Mouse (Mus musculus) hindbrain, embryonic 13.5 days (tissue): ENCODE measurements around the gene Rab3gap2. TPM values are rescaled to one million over a fixed set of nuclear protein-coding genes. Genes with fewer than 3 reads are reported as not detected.

Experiments
- ATAC-seq: fragments of 200-750 bp; cut with Nextera tagmentation; 2 replicates; pipeline ENCODE4 v1.8.0; 2017; ENCODE audit warnings: moderate TSS enrichment; ENCODE audit not compliant: low FRiP score
- H3K27ac ChIP-seq: fragments of 300-500 bp; sonication (generic); 2 replicates; pipeline ENCODE4 v1.5.1; 2015; ENCODE audit warnings: inconsistent platforms, mild to moderate bottlenecking, moderate library complexity
- H3K27me3 ChIP-seq: fragments of 300-500 bp; sonication (generic); 2 replicates; pipeline ENCODE4 v1.6.1; 2015; ENCODE audit warnings: mild to moderate bottlenecking, inconsistent platforms
- H3K36me3 ChIP-seq: fragments of 300-500 bp; sonication (generic); 2 replicates; pipeline ENCODE4 v1.6.1; 2015; ENCODE audit warnings: mild to moderate bottlenecking, inconsistent platforms
- H3K4me1 ChIP-seq: fragments of 300-500 bp; sonication (generic); replicated peaks from 2 replicates; pipeline ENCODE4 v1.6.1; 2015; ENCODE audit warnings: inconsistent platforms
- H3K4me2 ChIP-seq: fragments of 300-500 bp; sonication (generic); 2 replicates; pipeline ENCODE4 v1.6.1; 2015; ENCODE audit warnings: inconsistent platforms, mild to moderate bottlenecking, moderate library complexity
- H3K4me3 ChIP-seq: fragments of 300-500 bp; sonication (generic); 2 replicates; pipeline ENCODE4 v1.5.1; 2015; ENCODE audit warnings: mild to moderate bottlenecking, inconsistent platforms
- H3K9ac ChIP-seq: fragments of 300-500 bp; sonication (generic); 2 replicates; pipeline ENCODE4 v1.6.1; 2015; ENCODE audit warnings: mild to moderate bottlenecking, inconsistent platforms
- H3K9me3 ChIP-seq: fragments of 300-500 bp; sonication (generic); 2 replicates; pipeline ENCODE4 v1.6.1; 2016; ENCODE audit warnings: inconsistent platforms
- WGBS: fragments of 180-500 bp; shearing (Covaris S2); methylation state at CpG from one replicate; pipeline ENCODE4 v1.1.7; 2015; 5-methylcytosine and 5-hydroxymethylcytosine counted together
- polyA plus RNA-seq: library from polyadenylated mRNA; unstranded; fragments of >200 nt; fragmentation: Nextera tagmentation; extraction: Ambion mirVana; gene quantifications from 2 replicates; pipeline ENCODE4 v1.2.1, GENCODE M21; 2015

The Rab3gap2 gene
- polyA plus RNA-seq, 1 experiment from 2014 or later = 25.4 TPM

DNA sequence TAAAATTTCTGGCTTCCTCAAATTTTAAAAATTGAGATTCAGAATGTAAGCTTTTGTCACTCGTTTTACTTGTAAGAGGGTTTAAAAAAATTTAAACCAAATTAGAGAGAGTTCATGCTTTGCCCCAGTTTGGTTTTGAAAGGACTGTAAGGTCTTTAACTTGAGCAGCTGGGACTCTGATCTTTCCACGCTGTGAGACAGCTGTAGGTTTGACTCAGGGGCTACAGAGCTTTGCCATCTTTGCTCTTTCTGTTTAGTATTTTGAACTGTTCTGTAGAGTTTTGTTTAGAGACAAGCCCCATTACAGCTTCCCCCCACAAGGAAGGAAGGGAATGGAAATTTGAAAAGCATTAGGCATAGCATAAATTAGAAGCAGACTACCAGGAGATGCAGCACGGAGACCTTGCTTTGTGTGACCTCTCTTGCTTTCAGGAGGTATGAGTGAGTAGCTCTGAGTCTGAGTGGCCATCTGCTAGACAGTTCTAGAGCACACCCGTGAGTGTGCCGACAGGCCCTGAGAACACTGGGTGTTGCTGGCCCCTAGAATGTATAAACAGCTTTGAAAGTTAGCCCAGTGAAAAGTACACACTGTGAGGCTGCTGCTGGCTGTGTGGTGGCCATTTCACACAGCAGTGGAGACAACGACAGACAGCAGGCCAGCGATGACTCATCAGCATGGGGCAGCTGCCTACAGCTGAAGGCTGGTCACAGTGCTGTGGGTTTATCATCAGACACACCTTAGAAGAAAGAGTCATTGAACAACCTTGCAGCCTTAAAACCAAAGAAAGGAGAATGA, 25.7 kb downstream of the Rab3gap2 start:
- H3K4me1 ChIP-seq = 0 out of 2 replicates have a peak, but pooled peaks cover 6% of the 10 kb centered on the region
- ATAC-seq = no peak
- no peaks in the 10 kb centered on the region for H3K9me3 ChIP-seq
- WGBS = 75% methylated on average over 7 of the region's 7 CpGs
- H3K27me3 ChIP-seq = no peaks in the 10 kb centered on the region
- no peak overlapping the region for H3K4me2 ChIP-seq
- H3K27ac ChIP-seq = no peak overlapping the region
- no peak overlapping the region for H3K9ac ChIP-seq
- no peak overlapping the region for H3K4me3 ChIP-seq
- peaks cover 24% of the 10 kb centered on the region for H3K36me3 ChIP-seq

- peaks cover 54% of the 10 kb centered on the region for H3K36me3 ChIP-seq
- no peak overlapping the region for H3K4me2 ChIP-seq
- WGBS = 97% methylated on average over 5 of the region's 5 CpGs
- no peaks in the 10 kb centered on the region for H3K4me1 ChIP-seq
- H3K4me3 ChIP-seq = no peak overlapping the region
- no peak overlapping the region for H3K9ac ChIP-seq
- no peak overlapping the region for H3K27ac ChIP-seq
- H3K9me3 ChIP-seq = no peaks in the 10 kb centered on the region
- no peak for ATAC-seq
- H3K27me3 ChIP-seq = no peaks in the 10 kb centered on the region
Measured at GRCm38 (mm10) chr1:185235837-185236236, 31.9 kb downstream of the Rab3gap2 start.

GRCm38 (mm10) chr1:185236530-185236929, 32.6 kb downstream of the Rab3gap2 start:
- Histone ChIP-seq H3K36me3 (peaks cover 61% of the 10 kb centered on the region), H3K4me2 (no peak overlapping the region), H3K27me3 (no peaks in the 10 kb centered on the region), H3K9ac (no peak overlapping the region), H3K9me3 (no peaks in the 10 kb centered on the region), H3K4me3 (no peak overlapping the region), H3K27ac (no peak overlapping the region), H3K4me1 (no peaks in the 10 kb centered on the region)
- WGBS = 87% methylated on average over 4 of the region's 4 CpGs
- no peak for ATAC-seq

- Histone ChIP-seq H3K4me1 (no peaks in the 10 kb centered on the region), H3K9me3 (no peaks in the 10 kb centered on the region), H3K4me2 (no peak overlapping the region), H3K4me3 (no peak overlapping the region), H3K36me3 (peaks cover 82% of the 10 kb centered on the region), H3K27me3 (no peaks in the 10 kb centered on the region), H3K9ac (no peak overlapping the region), H3K27ac (no peak overlapping the region)
- 77% methylated on average over 8 of the region's 8 CpGs for WGBS
- ATAC-seq = no peak
Measured at GRCm38 (mm10) chr1:185243013-185243412, 39.1 kb downstream of the Rab3gap2 start.

DNA sequence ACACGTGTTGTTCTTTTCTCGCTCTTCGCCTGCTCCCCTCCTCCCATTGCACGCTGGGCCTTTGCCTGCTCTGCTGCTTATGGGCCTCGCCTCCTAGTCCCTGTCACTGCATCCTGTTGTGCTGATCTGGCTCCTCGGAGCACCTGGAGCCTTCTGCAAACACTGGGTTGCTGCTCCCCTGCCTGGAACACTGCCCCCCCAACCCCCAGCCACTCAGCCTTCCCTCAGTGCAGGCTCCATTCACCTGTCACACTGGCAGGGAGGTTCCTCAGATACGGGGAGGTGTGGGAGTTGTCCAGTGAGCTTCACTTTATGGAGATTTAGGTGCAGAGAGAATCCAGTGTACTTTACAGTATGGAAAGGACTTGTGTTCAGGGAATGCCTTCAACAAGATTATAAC, 41.5 kb downstream of the Rab3gap2 start:
- Histone ChIP-seq H3K36me3 (peaks cover 85% of the 10 kb centered on the region), H3K9me3 (no peaks in the 10 kb centered on the region), H3K4me2 (no peak overlapping the region), H3K27ac (no peak overlapping the region), H3K4me1 (no peaks in the 10 kb centered on the region), H3K27me3 (no peaks in the 10 kb centered on the region), H3K4me3 (no peak overlapping the region), H3K9ac (no peak overlapping the region)
- no peak for ATAC-seq
- 86% methylated on average over 7 of the region's 7 CpGs for WGBS

DNA sequence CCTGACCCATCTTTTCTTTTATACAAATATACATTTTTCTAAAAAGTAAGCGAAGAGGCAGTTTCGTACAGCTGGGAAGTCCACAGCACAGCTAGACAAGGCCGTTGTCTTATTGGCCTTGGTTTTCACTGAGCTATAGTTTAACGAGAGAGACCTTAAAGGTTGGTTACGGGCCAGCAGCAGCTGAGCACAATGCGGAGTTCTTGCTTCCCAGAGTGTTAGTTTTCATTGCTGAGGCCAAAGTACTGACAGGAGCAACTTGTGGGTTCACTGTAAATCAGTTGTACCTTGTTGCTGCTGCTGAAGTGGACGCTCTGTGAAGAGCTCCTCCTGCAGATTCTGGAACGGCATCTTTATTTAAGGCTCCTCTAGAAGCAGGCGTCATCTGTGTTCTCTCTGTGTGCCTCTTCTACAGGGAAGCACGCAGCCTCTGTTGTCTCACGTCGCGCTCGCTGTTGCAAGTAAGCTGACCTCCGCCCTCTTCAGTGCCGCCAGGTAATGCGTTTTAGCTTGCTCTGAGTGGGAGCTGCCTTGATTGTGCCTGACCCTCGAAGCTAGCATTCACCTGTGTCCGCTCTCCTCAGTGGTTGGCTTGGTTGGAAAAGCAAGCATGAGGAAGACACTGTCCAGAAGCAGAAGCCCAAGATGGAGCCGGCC, 43.6 kb downstream of the Rab3gap2 start:
- no peak overlapping the region for H3K27ac ChIP-seq
- H3K9ac ChIP-seq = no peak overlapping the region
- WGBS = 94% methylated on average over 20 of the region's 20 CpGs
- H3K4me1 ChIP-seq = peaks cover 1% of the 10 kb centered on the region; the same call in 1 of the 2 replicates
- peaks cover 85% of the 10 kb centered on the region for H3K36me3 ChIP-seq
- no peak overlapping the region for H3K4me2 ChIP-seq
- no peak for ATAC-seq
- H3K9me3 ChIP-seq = no peaks in the 10 kb centered on the region
- H3K27me3 ChIP-seq = no peaks in the 10 kb centered on the region
- H3K4me3 ChIP-seq = no peak overlapping the region

GRCm38 (mm10) chr1:185248728-185249127, 44.8 kb downstream of the Rab3gap2 start:
- Histone ChIP-seq H3K4me3 (no peak overlapping the region), H3K27ac (no peak overlapping the region), H3K9me3 (no peaks in the 10 kb centered on the region), H3K27me3 (no peaks in the 10 kb centered on the region), H3K36me3 (peaks cover 86% of the 10 kb centered on the region), H3K4me1 (peaks cover 9% of the 10 kb centered on the region), H3K9ac (no peak overlapping the region), H3K4me2 (no peak overlapping the region)
- no peak for ATAC-seq
- 86% methylated on average over 8 of the region's 8 CpGs for WGBS

DNA sequence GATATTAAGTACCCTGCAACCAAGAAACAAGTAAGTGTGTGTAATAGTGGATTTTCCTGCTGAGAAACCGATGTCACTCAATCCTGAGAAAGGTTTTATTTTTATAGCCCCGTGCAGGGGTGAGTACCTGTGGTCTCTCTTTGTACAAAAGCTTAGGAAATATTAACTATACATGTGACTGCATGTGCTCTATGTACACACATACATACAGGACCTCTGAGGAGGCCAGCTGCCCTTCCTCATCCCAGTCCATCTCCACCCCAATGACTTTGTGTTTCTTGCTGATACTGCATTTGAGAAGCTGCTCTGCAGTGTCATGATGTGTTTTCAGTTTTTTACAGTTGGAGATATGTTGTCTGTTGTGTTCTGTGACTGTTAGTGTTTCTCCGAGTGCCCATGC, 48.4 kb downstream of the Rab3gap2 start:
- Histone ChIP-seq H3K4me1 (peaks cover 9% of the 10 kb centered on the region), H3K9ac (no peak overlapping the region), H3K27me3 (no peaks in the 10 kb centered on the region), H3K9me3 (no peaks in the 10 kb centered on the region), H3K4me2 (no peak overlapping the region), H3K27ac (peak overlapping the region; percentile 53; the same call in 1 of the 2 replicates), H3K4me3 (no peak overlapping the region), H3K36me3 (peaks cover 77% of the 10 kb centered on the region)
- no peak for ATAC-seq
- 90% methylated on average over 3 of the region's 3 CpGs for WGBS

GRCm38 (mm10) chr1:185253140-185253892, 49.4 kb downstream of the Rab3gap2 start:
- Histone ChIP-seq H3K4me1 (peaks cover 9% of the 10 kb centered on the region), H3K27me3 (no peaks in the 10 kb centered on the region), H3K4me2 (no peak overlapping the region), H3K4me3 (no peak overlapping the region), H3K9me3 (no peaks in the 10 kb centered on the region), H3K9ac (no peak overlapping the region), H3K36me3 (peaks cover 72% of the 10 kb centered on the region), H3K27ac (peak overlapping the region; percentile 53)
- 63% methylated on average over 12 of the region's 12 CpGs for whole genome bisulfite sequencing
- ATAC-seq = no peak

DNA sequence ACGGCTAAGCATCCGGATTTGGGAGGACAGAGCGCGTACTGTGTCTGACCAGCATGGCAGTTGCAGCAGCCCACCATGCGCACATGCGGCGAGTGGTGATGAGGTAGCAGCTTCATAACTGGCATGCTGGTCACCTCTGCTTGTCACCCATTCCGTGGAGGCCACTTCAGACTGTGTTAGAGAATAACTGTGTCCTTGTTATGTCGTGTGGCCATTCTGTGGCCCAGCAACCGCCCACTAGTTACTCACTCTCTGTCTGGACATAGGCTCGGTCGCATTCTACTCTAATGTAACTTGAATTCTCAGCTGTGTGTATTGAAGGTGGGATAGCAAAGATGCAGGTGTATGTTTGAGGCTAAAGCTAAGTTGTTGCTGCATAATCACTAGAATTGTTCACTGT, 51.4 kb downstream of the Rab3gap2 start:
- H3K27me3 ChIP-seq = no peaks in the 10 kb centered on the region
- H3K4me2 ChIP-seq = no peak overlapping the region
- no peak overlapping the region for H3K9ac ChIP-seq
- peaks cover 70% of the 10 kb centered on the region for H3K36me3 ChIP-seq
- no peak for ATAC-seq
- H3K27ac ChIP-seq = no peak overlapping the region
- H3K4me3 ChIP-seq = no peak overlapping the region
- H3K9me3 ChIP-seq = no peaks in the 10 kb centered on the region
- whole genome bisulfite sequencing = 91% methylated on average over 12 of the region's 12 CpGs
- H3K4me1 ChIP-seq = peaks cover 9% of the 10 kb centered on the region

GRCm38 (mm10) chr1:185256753-185257152, 52.8 kb downstream of the Rab3gap2 start:
- Histone ChIP-seq H3K36me3 (peaks cover 71% of the 10 kb centered on the region), H3K9me3 (no peaks in the 10 kb centered on the region), H3K4me2 (no peak overlapping the region), H3K27ac (no peak overlapping the region), H3K4me1 (peaks cover 9% of the 10 kb centered on the region), H3K27me3 (no peaks in the 10 kb centered on the region), H3K4me3 (no peak overlapping the region), H3K9ac (no peak overlapping the region)
- 25% methylated on average over 3 of the region's 3 CpGs for WGBS
- no peak for ATAC-seq

GRCm38 (mm10) chr1:185262565-185262964, 58.6 kb downstream of the Rab3gap2 start:
- no peak for ATAC-seq
- H3K9me3 ChIP-seq = no peaks in the 10 kb centered on the region
- H3K27me3 ChIP-seq = no peaks in the 10 kb centered on the region
- peaks cover 86% of the 10 kb centered on the region for H3K36me3 ChIP-seq
- H3K4me3 ChIP-seq = no peak overlapping the region
- WGBS = 54% methylated on average over 14 of the region's 14 CpGs
- no peaks in the 10 kb centered on the region for H3K4me1 ChIP-seq
- H3K27ac ChIP-seq = no peak overlapping the region
- no peak overlapping the region for H3K9ac ChIP-seq
- H3K4me2 ChIP-seq = no peak overlapping the region
